26 mouse cellular contexts compared by ENCODE assay signal in the genomic region with DNA sequence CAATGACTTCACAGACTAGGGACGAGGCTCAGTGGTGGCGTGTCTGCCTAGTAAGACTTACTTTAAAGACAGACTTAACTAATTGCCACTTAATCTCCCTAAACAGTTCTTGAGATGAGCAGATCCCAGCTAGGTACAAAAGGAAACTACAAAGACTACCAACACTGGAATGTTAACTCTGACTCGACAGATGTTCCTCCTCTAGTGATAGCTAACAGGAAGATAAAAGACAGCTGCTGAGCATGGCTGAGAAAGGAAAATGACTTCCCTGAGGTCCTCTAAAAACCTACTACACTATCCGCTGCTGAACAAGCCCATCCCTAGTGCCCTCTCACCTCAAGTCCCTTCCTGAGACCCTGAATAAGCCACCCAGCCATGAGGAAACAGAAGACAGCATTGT. TPM values are rescaled to one million over a fixed set of nuclear protein-coding genes. Genes with fewer than 3 reads are reported as not detected.
A peak's percentile ranks its signal among the peaks of the same experiment; 100 is the strongest.
DNase-seq lines count a peak whose midpoint lies in the region; ATAC-seq and TF ChIP-seq lines count a peak whose summit lies in the region.
"Had no signal": no experiment of that assay in that cellular context is flagged by ENCODE, and none has a peak within 500 bp of the region (broad histone marks: within the 10 kb centered on the region; RNA-seq: fewer than 3 reads in every experiment).

No protein-coding gene starts in this region.

- TF ChIP-seq EP300 in MEL (IDR thresholded peaks at IDR 0.05; ENCODE audit: low read depth in 1 of 2, low read length in 2 of 2) = peak in 1 of 2 experiments; percentile 18; a peak in 1 of 4 replicates

- peak overlapping the region; percentile 13; the same call in 1 of the 2 replicates for H3K4me2 ChIP-seq in hindbrain, embryonic 13.5 days
- H3K4me2 ChIP-seq in hindbrain, embryonic 12.5 days (replicated peaks) = no peak overlapping the region
- peak overlapping the region; percentile 25 for H3K4me2 ChIP-seq in lung, embryonic 14.5 days
- H3K4me2 ChIP-seq in intestine, embryonic 16.5 days (ENCODE audit: low read depth, low read length) = no peak overlapping the region
- H3K4me2 ChIP-seq: embryonic facial prominence, embryonic 12.5 days had no signal

- TF ChIP-seq RAD21 in MEL (IDR thresholded peaks at IDR 0.05; ENCODE audit: low read depth, low read length) = no peak

- no peak for TF ChIP-seq CTCF in lung, embryonic 14.5 days (IDR thresholded peaks at IDR 0.05; ENCODE audit: low read depth)
- TF ChIP-seq CTCF in MEL (IDR thresholded peaks at IDR 0.05 in 2 of 3, conservative IDR thresholded peaks at IDR 0.05 in 1 of 3; ENCODE audit: control insufficient read depth in 1 of 3, insufficient read depth in 1 of 3, low read depth in 2 of 3, low read length in 3 of 3, poor library complexity in 1 of 3, severe bottlenecking in 1 of 3) = no peak

- 82% methylated on average over 4 of the region's 4 CpGs for WGBS in hindbrain, embryonic 13.5 days
- WGBS in hindbrain, embryonic 12.5 days = 78% methylated on average over 4 of the region's 4 CpGs
- WGBS in lung, embryonic 14.5 days = 35% methylated on average over 4 of the region's 4 CpGs
- 42% methylated on average over 4 of the region's 4 CpGs for WGBS in intestine, embryonic 16.5 days

- peaks cover 50% of the 10 kb centered on the region for H3K79me2 ChIP-seq in MEL (ENCODE audit: control insufficient read depth, insufficient read depth, low read length, poor library complexity)

- peaks cover 21% of the 10 kb centered on the region for H3K36me3 ChIP-seq in hindbrain, embryonic 13.5 days
- H3K36me3 ChIP-seq in hindbrain, embryonic 12.5 days = peaks cover 13% of the 10 kb centered on the region
- peaks cover 13% of the 10 kb centered on the region; the same call in 1 of the 2 replicates for H3K36me3 ChIP-seq in lung, embryonic 14.5 days (ENCODE audit: insufficient read depth)
- H3K36me3 ChIP-seq in MEL (ENCODE audit: control insufficient read depth in 1 of 2, insufficient read depth in 2 of 2, low read length in 2 of 2) = peaks cover 6 to 25% of the 10 kb centered on the region in 2 experiments
- H3K36me3 ChIP-seq in intestine, embryonic 16.5 days (ENCODE audit: control insufficient read depth, insufficient read depth, low read length) = no peaks in the 10 kb centered on the region

- H3K4me3 ChIP-seq in hindbrain, embryonic 13.5 days = no peak overlapping the region
- H3K4me3 ChIP-seq in hindbrain, embryonic 12.5 days = no peak overlapping the region
- no peak overlapping the region for H3K4me3 ChIP-seq in lung, embryonic 14.5 days (ENCODE audit: low read depth, low read length)
- H3K4me3 ChIP-seq in MEL (ENCODE audit: control insufficient read depth in 1 of 2, insufficient read depth in 1 of 2, low read depth in 2 of 2, low read length in 2 of 2) = no peak overlapping the region
- no peak overlapping the region for H3K4me3 ChIP-seq in intestine, embryonic 16.5 days (ENCODE audit: low read length)
- H3K4me3 ChIP-seq: embryonic facial prominence, embryonic 12.5 days; forebrain, embryonic 10.5 days; heart, adult 2 months; limb, embryonic 13.5 days had no signal

- peak; percentile 55 for DNase-seq in lung, embryonic 14.5 days
- DNase-seq in lung, postnatal 4 days = no peak
- peak; percentile 32 for DNase-seq in MEL (ENCODE audit: low read depth, low spot score)
- DNase-seq in T-cell, adult 2 months (ENCODE audit: low spot score) = no peak
- DNase-seq in right cerebral cortex, postnatal 14 days = no peak
- DNase-seq: adrenal gland, postnatal 25 days; cerebellum, adult 2 months; gastrocnemius, postnatal 10 days; heart, adult 2 months; kidney, postnatal 25 days; liver, postnatal 0 days; retina, postnatal 1 day; thymus, postnatal 14 days had no signal

- H3K27ac ChIP-seq in hindbrain, embryonic 13.5 days = no peak overlapping the region
- H3K27ac ChIP-seq in hindbrain, embryonic 12.5 days = no peak overlapping the region
- H3K27ac ChIP-seq in lung, embryonic 14.5 days (ENCODE audit: low read depth) = peak overlapping the region; percentile 61; the same call in 1 of the 2 replicates
- H3K27ac ChIP-seq in MEL (ENCODE audit: control insufficient read depth, low read depth, low read length) = no peak overlapping the region
- H3K27ac ChIP-seq in intestine, embryonic 16.5 days (ENCODE audit: low read length) = peak overlapping the region; percentile 30; the same call in 1 of the 2 replicates
- H3K27ac ChIP-seq: embryonic facial prominence, embryonic 12.5 days; forebrain, embryonic 10.5 days; heart, adult 2 months; limb, embryonic 13.5 days had no signal

- no peak for TF ChIP-seq POLR2A in MEL (IDR thresholded peaks at IDR 0.05; ENCODE audit: control insufficient read depth in 1 of 2, insufficient read depth in 1 of 2, low read depth in 1 of 2, low read length in 2 of 2, poor library complexity in 1 of 2)

- H3K4me1 ChIP-seq in hindbrain, embryonic 13.5 days (replicated peaks) = peaks cover 51% of the 10 kb centered on the region
- H3K4me1 ChIP-seq in hindbrain, embryonic 12.5 days = peaks cover 42% of the 10 kb centered on the region
- H3K4me1 ChIP-seq in lung, embryonic 14.5 days (ENCODE audit: insufficient read depth) = peaks cover 20% of the 10 kb centered on the region
- peaks cover 2 to 22% of the 10 kb centered on the region in 2 experiments for H3K4me1 ChIP-seq in MEL (ENCODE audit: control insufficient read depth in 1 of 2, insufficient read depth in 2 of 2, low read length in 2 of 2)
- peaks cover 39% of the 10 kb centered on the region for H3K4me1 ChIP-seq in intestine, embryonic 16.5 days (ENCODE audit: control insufficient read depth, insufficient read depth, low read length)

- no peaks in the 10 kb centered on the region for H3K27me3 ChIP-seq in hindbrain, embryonic 13.5 days
- H3K27me3 ChIP-seq in hindbrain, embryonic 12.5 days = no peaks in the 10 kb centered on the region
- H3K27me3 ChIP-seq in lung, embryonic 14.5 days (ENCODE audit: insufficient read depth, low read length) = no peaks in the 10 kb centered on the region
- no peaks in the 10 kb centered on the region for H3K27me3 ChIP-seq in MEL (ENCODE audit: control insufficient read depth in 1 of 2, insufficient read depth in 2 of 2, low read length in 2 of 2)
- no peaks in the 10 kb centered on the region for H3K27me3 ChIP-seq in intestine, embryonic 16.5 days (replicated peaks; ENCODE audit: control insufficient read depth, insufficient read depth, low read length)
- H3K27me3 ChIP-seq: embryonic facial prominence, embryonic 12.5 days; limb, embryonic 13.5 days; Patski had no signal

- H3K9ac ChIP-seq in hindbrain, embryonic 13.5 days = peak overlapping the region; percentile 14; the same call in 1 of the 2 replicates
- no peak overlapping the region for H3K9ac ChIP-seq in hindbrain, embryonic 12.5 days
- H3K9ac ChIP-seq in lung, embryonic 14.5 days = no peak overlapping the region
- no peak overlapping the region for H3K9ac ChIP-seq in MEL (ENCODE audit: control insufficient read depth, low read depth, low read length, poor library complexity, severe bottlenecking)
- 0 out of 2 replicates have a peak overlapping the region, but pooled peaks have one; percentile 9 for H3K9ac ChIP-seq in intestine, embryonic 16.5 days (ENCODE audit: low read depth, low read length)
- H3K9ac ChIP-seq: limb, embryonic 13.5 days; liver, postnatal 0 days had no signal

- ATAC-seq in hindbrain, embryonic 13.5 days (ENCODE audit: low FRiP score) = no peak
- no peak for ATAC-seq in hindbrain, embryonic 12.5 days (ENCODE audit: low FRiP score)
- no peak for ATAC-seq in lung, embryonic 14.5 days (ENCODE audit: insufficient read depth)
- no peak for ATAC-seq in intestine, embryonic 16.5 days
- ATAC-seq: hindbrain, embryonic 16.5 days; liver, postnatal 0 days; Patski had no signal

- no peaks in the 10 kb centered on the region for H3K9me3 ChIP-seq in hindbrain, embryonic 13.5 days
- H3K9me3 ChIP-seq in hindbrain, embryonic 12.5 days (replicated peaks) = no peaks in the 10 kb centered on the region
- H3K9me3 ChIP-seq in lung, embryonic 14.5 days (ENCODE audit: low read depth, low read length) = no peaks in the 10 kb centered on the region
- no peaks in the 10 kb centered on the region for H3K9me3 ChIP-seq in MEL (replicated peaks; ENCODE audit: insufficient read depth, low read length)
- no peaks in the 10 kb centered on the region for H3K9me3 ChIP-seq in intestine, embryonic 16.5 days (ENCODE audit: control insufficient read depth, low read length)
- H3K9me3 ChIP-seq: embryonic facial prominence, embryonic 12.5 days; forebrain, embryonic 10.5 days; limb, embryonic 13.5 days had no signal

TF ChIP-seq in MEL, 35 proteins besides CTCF, POLR2A, EP300 and RAD21 (continues in another document):
- 0 out of 2 replicates have a peak, but pooled peaks have one; percentile 41 for TF ChIP-seq ETS1 (IDR thresholded peaks at IDR 0.05; ENCODE audit: low read depth, low read length)

RNA-seq across cellular contexts. Expression of a gene that starts 3.8 kb away (rescaled TPM):
- 343 and 348 TPM in 2 replicates for polyA plus RNA-seq in hindbrain, embryonic 13.5 days (2015; fragmentation: Nextera tagmentation; extraction: Ambion mirVana)
- polyA plus RNA-seq in hindbrain, embryonic 12.5 days (2016; fragmentation: Nextera tagmentation; extraction: Ambion mirVana) = 238 and 259 TPM in 2 replicates
- 382 and 393 TPM in 2 replicates for polyA plus RNA-seq in lung, embryonic 14.5 days (2014; fragmentation: Nextera tagmentation; extraction: Ambion mirVana)
- total RNA-seq in MEL (2012; rRNA removed) = 172 and 186 TPM in 2 replicates
- 100 to 1,000 TPM in 1 of 2 experiments, not detected in 1; 320 TPM for polyA plus RNA-seq in MEL (2012; ENCODE audit: insufficient read depth in 1 of 2, insufficient read length in 2 of 2, low read depth in 1 of 2, low replicate concordance in 2 of 2, missing spikeins in 1 of 2)
- polyA plus RNA-seq in intestine, embryonic 16.5 days (2015; fragmentation: Nextera tagmentation; extraction: Ambion mirVana) = 489 and 514 TPM in 2 replicates

RNA-seq across cellular contexts. Expression of a gene that starts 3.9 kb away (rescaled TPM):
- polyA plus RNA-seq in hindbrain, embryonic 13.5 days (2015; fragmentation: Nextera tagmentation; extraction: Ambion mirVana) = 58.2 and 58.7 TPM in 2 replicates
- 44.0 and 47.7 TPM in 2 replicates for polyA plus RNA-seq in hindbrain, embryonic 12.5 days (2016; fragmentation: Nextera tagmentation; extraction: Ambion mirVana)
- polyA plus RNA-seq in lung, embryonic 14.5 days (2014; fragmentation: Nextera tagmentation; extraction: Ambion mirVana) = 42.1 and 49.1 TPM in 2 replicates
- 13.1 and 13.2 TPM in 2 replicates for total RNA-seq in MEL (2012; rRNA removed)
- polyA plus RNA-seq in MEL (2012; ENCODE audit: insufficient read depth in 1 of 2, insufficient read length in 2 of 2, low read depth in 1 of 2, low replicate concordance in 2 of 2, missing spikeins in 1 of 2) = 10 to 100 TPM in 1 of 2 experiments, not detected in 1; 32.0 TPM
- 47.4 and 47.8 TPM in 2 replicates for polyA plus RNA-seq in intestine, embryonic 16.5 days (2015; fragmentation: Nextera tagmentation; extraction: Ambion mirVana)

RNA-seq across cellular contexts. Expression of a gene that starts 34.6 kb away (rescaled TPM):
- polyA plus RNA-seq in hindbrain, embryonic 13.5 days (2015; fragmentation: Nextera tagmentation; extraction: Ambion mirVana) = not detected in 2 replicates
- polyA plus RNA-seq in hindbrain, embryonic 12.5 days (2016; fragmentation: Nextera tagmentation; extraction: Ambion mirVana) = not detected in 2 replicates
- not detected in 2 replicates for polyA plus RNA-seq in lung, embryonic 14.5 days (2014; fragmentation: Nextera tagmentation; extraction: Ambion mirVana)
- total RNA-seq in MEL (2012; rRNA removed) = not detected in 2 replicates
- polyA plus RNA-seq in MEL (2012; ENCODE audit: insufficient read depth in 1 of 2, insufficient read length in 2 of 2, low read depth in 1 of 2, low replicate concordance in 2 of 2, missing spikeins in 1 of 2) = not detected
- not detected in 2 replicates for polyA plus RNA-seq in intestine, embryonic 16.5 days (2015; fragmentation: Nextera tagmentation; extraction: Ambion mirVana)
- total RNA-seq: adrenal gland, postnatal 25 days; common myeloid progenitor, adult 5-6 weeks; gastrocnemius, postnatal 10 days; heart, adult 2 months; monocyte, adult 5-6 weeks had no signal
- polyA plus RNA-seq: C2C12; cerebellum, adult 2 months; embryonic facial prominence, embryonic 12.5 days; forebrain, embryonic 10.5 days; frontal cortex, adult 2 months; heart, adult 2 months; heart, postnatal 0 days; hindbrain, embryonic 16.5 days; limb, embryonic 13.5 days; liver, postnatal 0 days had no signal

Comparison
In these comparisons a context has a peak if more than half of its experiments do, and no peak if none do; other contexts are left out.
1. H3K4me2 ChIP-seq: peak in hindbrain, embryonic 13.5 days (single experiment) and lung, embryonic 14.5 days (single experiment); none in hindbrain, embryonic 12.5 days (single experiment) and intestine, embryonic 16.5 days (single experiment).
2. H3K9ac ChIP-seq: peak in hindbrain, embryonic 13.5 days (single experiment) and intestine, embryonic 16.5 days (single experiment); none in hindbrain, embryonic 12.5 days (single experiment), lung, embryonic 14.5 days (single experiment) and MEL (single experiment).
3. DNase-seq: peak in lung, embryonic 14.5 days (single experiment) and MEL (single experiment); none in lung, postnatal 4 days (0 of 2), T-cell, adult 2 months (single experiment) and right cerebral cortex, postnatal 14 days (single experiment).
4. H3K27ac ChIP-seq: peak in lung, embryonic 14.5 days (single experiment) and intestine, embryonic 16.5 days (single experiment); none in hindbrain, embryonic 13.5 days (single experiment), hindbrain, embryonic 12.5 days (single experiment) and MEL (single experiment).